Mouse (Mus musculus): ENCODE data around the gene Nop56. TPM values are rescaled to one million over a fixed set of nuclear protein-coding genes. Genes with fewer than 3 reads are reported as not detected.
A peak's percentile ranks its signal among the peaks of the same experiment; 100 is the strongest.

Gene Nop56
- total RNA-seq, 1 experiment = 1,148 TPM

GRCm38 (mm10) chr2:130280224-130280623, 6.0 kb downstream of the Nop56 start:
- Histone ChIP-seq H3K4me3 (ENCODE audit: insufficient read depth in 1 of 2, low read depth in 1 of 2, low read length in 2 of 2, poor library complexity in 1 of 2, severe bottlenecking in 1 of 2) (no peak overlapping the region), H3K4me1 (ENCODE audit: control insufficient read depth in 2 of 2, insufficient read depth in 2 of 2, low read length in 2 of 2, poor library complexity in 1 of 2) (0 out of 4 replicates have a peak, but pooled peaks cover 0 to 3% of the 10 kb centered on the region in 2 experiments), H3K9ac (ENCODE audit: insufficient read depth, low read depth, low read length, poor library complexity, severe bottlenecking) (no peak overlapping the region), H3K27ac (ENCODE audit: insufficient read depth, low read depth, low read length, poor library complexity, severe bottlenecking) (no peak overlapping the region; the same call in 1 of the 2 replicates), H3K36me3 (ENCODE audit: control insufficient read depth, insufficient read depth, low read length, poor library complexity, severe bottlenecking) (peaks cover 65% of the 10 kb centered on the region), H3K9me3 (ENCODE audit: control insufficient read depth, insufficient read depth, low read depth, low read length) (no peaks in the 10 kb centered on the region)
- in situ Hi-C loops (cut with MboI; ENCODE audit: low sequenced_read_pairs in 2 of 2, unreplicated experiment in 2 of 2) = no loop called here
- no peak for TF ChIP-seq ZC3H11A (IDR thresholded peaks at IDR 0.05; ENCODE audit: borderline replicate concordance, low read depth, low read length)
- TF ChIP-seq CHD2 (IDR thresholded peaks at IDR 0.05; ENCODE audit: low read depth, low read length) = no peak
- no peak for TF ChIP-seq MAFK (IDR thresholded peaks at IDR 0.05; ENCODE audit: insufficient read depth, low read depth, low read length)
- TF ChIP-seq HCFC1 (IDR thresholded peaks at IDR 0.05; ENCODE audit: borderline replicate concordance, insufficient read depth, low read length) = no peak
- TF ChIP-seq ZNF384 (IDR thresholded peaks at IDR 0.05; ENCODE audit: low read depth, low read length) = no peak
- DNase-seq (ENCODE audit: low read depth, low spot score) = no peak

DNA sequence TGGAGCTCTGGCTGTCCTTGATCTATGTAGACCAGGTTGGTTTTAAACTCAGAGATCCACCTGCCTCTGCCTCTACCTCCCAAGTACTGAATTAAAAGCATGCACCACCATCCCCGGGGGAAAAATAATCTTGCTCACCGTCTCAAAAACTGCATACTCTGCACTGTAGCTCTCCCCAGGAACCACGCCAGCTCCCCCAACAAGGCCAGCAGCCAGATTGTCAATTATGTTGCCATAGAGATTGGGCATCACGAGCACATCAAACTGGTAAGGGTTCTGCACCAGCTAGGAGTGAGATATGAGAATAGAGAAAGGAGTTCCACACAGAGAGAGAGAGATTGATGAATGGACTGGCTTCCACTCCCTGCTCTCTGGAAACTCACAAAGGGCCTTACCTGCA, 6.6 kb downstream of the Nop56 start:
- Histone ChIP-seq H3K4me1 (ENCODE audit: control insufficient read depth in 2 of 2, insufficient read depth in 2 of 2, low read length in 2 of 2, poor library complexity in 1 of 2) (0 out of 4 replicates have a peak, but pooled peaks cover 0 to 3% of the 10 kb centered on the region in 2 experiments), H3K9ac (ENCODE audit: insufficient read depth, low read depth, low read length, poor library complexity, severe bottlenecking) (no peak overlapping the region), H3K4me3 (ENCODE audit: insufficient read depth in 1 of 2, low read depth in 1 of 2, low read length in 2 of 2, poor library complexity in 1 of 2, severe bottlenecking in 1 of 2) (no peak overlapping the region), H3K9me3 (ENCODE audit: control insufficient read depth, insufficient read depth, low read depth, low read length) (no peaks in the 10 kb centered on the region), H3K27ac (ENCODE audit: insufficient read depth, low read depth, low read length, poor library complexity, severe bottlenecking) (no peak overlapping the region), H3K36me3 (ENCODE audit: control insufficient read depth, insufficient read depth, low read length, poor library complexity, severe bottlenecking) (peaks cover 59% of the 10 kb centered on the region)
- no peak for DNase-seq (ENCODE audit: low read depth, low spot score)
- in situ Hi-C loops (cut with MboI; ENCODE audit: low sequenced_read_pairs in 2 of 2, unreplicated experiment in 2 of 2) = no loop called here
- TF ChIP-seq CHD2 (IDR thresholded peaks at IDR 0.05; ENCODE audit: low read depth, low read length) = no peak
- TF ChIP-seq MAFK (IDR thresholded peaks at IDR 0.05; ENCODE audit: insufficient read depth, low read depth, low read length) = no peak
- TF ChIP-seq HCFC1 (IDR thresholded peaks at IDR 0.05; ENCODE audit: borderline replicate concordance, insufficient read depth, low read length) = no peak
- TF ChIP-seq ZC3H11A (IDR thresholded peaks at IDR 0.05; ENCODE audit: borderline replicate concordance, low read depth, low read length) = no peak
- no peak for TF ChIP-seq ZNF384 (IDR thresholded peaks at IDR 0.05; ENCODE audit: low read depth, low read length)

DNA sequence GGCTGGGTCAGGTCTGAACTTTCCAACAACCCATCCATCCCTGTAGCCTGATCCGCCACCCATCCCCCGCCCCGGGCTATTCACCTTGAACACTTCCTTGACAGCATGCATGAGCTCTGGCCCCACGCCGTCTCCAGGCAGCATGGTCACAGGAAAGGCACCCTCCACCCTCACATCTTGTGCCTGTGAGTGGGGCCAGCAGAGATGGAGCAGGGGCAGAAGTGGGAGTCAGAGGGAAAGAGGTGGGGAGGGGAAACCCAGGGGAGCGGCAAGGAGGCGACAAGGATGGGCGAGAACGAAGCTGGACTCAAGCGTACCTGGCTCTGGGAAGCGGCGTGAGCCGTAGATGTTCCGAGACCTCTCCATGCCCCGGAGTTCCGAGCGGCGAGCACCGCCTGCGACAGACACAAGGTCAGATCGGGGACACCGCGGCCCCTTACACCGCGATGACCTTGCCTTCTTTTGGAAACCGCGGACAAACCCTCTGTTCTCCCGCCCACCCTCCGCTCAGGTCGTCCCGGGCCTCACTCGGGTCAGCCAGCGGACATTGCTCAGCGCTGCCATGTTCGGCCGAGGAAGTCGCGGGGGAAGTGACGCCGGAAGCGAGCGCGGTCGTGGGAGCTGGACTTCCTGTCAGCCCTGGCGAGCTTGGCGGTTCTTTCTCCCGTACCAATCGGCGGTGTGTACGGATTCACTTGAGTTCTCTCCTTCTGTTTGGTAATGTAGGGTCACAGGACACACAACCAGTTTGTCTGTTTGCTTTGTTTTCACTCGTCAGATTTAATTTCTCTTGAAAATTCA, 9.8 kb downstream of the Nop56 start, which contains the start of gene Idh3b:
TSS of gene Idh3b (minus strand) at position 694 of the 801 bp plus-strand sequence.
- Histone ChIP-seq H3K27ac (ENCODE audit: insufficient read depth, low read depth, low read length, poor library complexity, severe bottlenecking) (peak within 1 kb of the TSS; percentile 61), H3K4me3 (ENCODE audit: insufficient read depth in 1 of 2, low read depth in 1 of 2, low read length in 2 of 2, poor library complexity in 1 of 2, severe bottlenecking in 1 of 2) (peak within 1 kb of the TSS; percentile 96 to 97), H3K36me3 (ENCODE audit: control insufficient read depth, insufficient read depth, low read length, poor library complexity, severe bottlenecking) (peaks cover 30% of the 10 kb centered on the region), H3K4me1 (ENCODE audit: control insufficient read depth in 2 of 2, insufficient read depth in 2 of 2, low read length in 2 of 2, poor library complexity in 1 of 2) (peaks cover 3% of the 10 kb centered on the region in 2 experiments; a peak in 1 of 4 replicates), H3K9ac (ENCODE audit: insufficient read depth, low read depth, low read length, poor library complexity, severe bottlenecking) (peak within 1 kb of the TSS; percentile 94), H3K9me3 (ENCODE audit: control insufficient read depth, insufficient read depth, low read depth, low read length) (no peaks in the 10 kb centered on the region)
- peak; percentile 69 for DNase-seq (ENCODE audit: low read depth, low spot score)
- TF ChIP-seq HCFC1 (IDR thresholded peaks at IDR 0.05; ENCODE audit: borderline replicate concordance, insufficient read depth, low read length) (peak; percentile 74), ZC3H11A (IDR thresholded peaks at IDR 0.05; ENCODE audit: borderline replicate concordance, low read depth, low read length) (no peak)
- in situ Hi-C loops (cut with MboI; ENCODE audit: low sequenced_read_pairs in 2 of 2, unreplicated experiment in 2 of 2) = no loop called here

DNA sequence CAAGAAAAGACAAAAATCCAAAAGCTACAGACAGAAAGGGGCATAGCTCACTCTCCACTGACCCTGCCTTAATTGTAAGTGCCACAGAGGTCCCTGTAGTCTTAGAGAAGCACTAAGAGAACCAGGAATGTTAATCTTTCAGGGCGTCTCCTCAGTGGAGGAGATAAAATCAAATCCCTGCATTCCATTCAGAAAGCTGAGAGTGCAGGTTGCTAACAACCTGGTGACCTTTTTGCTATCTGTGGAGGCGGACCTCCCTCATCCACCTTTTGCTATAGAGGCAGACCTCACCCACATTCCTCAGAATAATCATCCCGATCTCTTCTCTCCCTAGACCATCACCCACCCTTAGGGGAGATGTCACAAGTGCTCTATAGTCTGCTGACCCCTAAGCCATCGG, 14.9 kb downstream of the Nop56 start:
- TF ChIP-seq CHD2 (IDR thresholded peaks at IDR 0.05; ENCODE audit: low read depth, low read length) (no peak), HCFC1 (IDR thresholded peaks at IDR 0.05; ENCODE audit: borderline replicate concordance, insufficient read depth, low read length) (no peak), ZC3H11A (IDR thresholded peaks at IDR 0.05; ENCODE audit: borderline replicate concordance, low read depth, low read length) (no peak), MAFK (IDR thresholded peaks at IDR 0.05; ENCODE audit: insufficient read depth, low read depth, low read length) (no peak), ZNF384 (IDR thresholded peaks at IDR 0.05; ENCODE audit: low read depth, low read length) (no peak)
- in situ Hi-C loops (cut with MboI; ENCODE audit: low sequenced_read_pairs in 2 of 2, unreplicated experiment in 2 of 2) = no loop called here
- DNase-seq (ENCODE audit: low read depth, low spot score) = no peak
- Histone ChIP-seq H3K9ac (ENCODE audit: insufficient read depth, low read depth, low read length, poor library complexity, severe bottlenecking) (no peak overlapping the region), H3K4me1 (ENCODE audit: control insufficient read depth in 2 of 2, insufficient read depth in 2 of 2, low read length in 2 of 2, poor library complexity in 1 of 2) (peaks cover 4 to 6% of the 10 kb centered on the region in 2 experiments; a peak in 2 of 4 replicates), H3K9me3 (ENCODE audit: control insufficient read depth, insufficient read depth, low read depth, low read length) (no peaks in the 10 kb centered on the region), H3K36me3 (ENCODE audit: control insufficient read depth, insufficient read depth, low read length, poor library complexity, severe bottlenecking) (no peaks in the 10 kb centered on the region), H3K4me3 (ENCODE audit: insufficient read depth in 1 of 2, low read depth in 1 of 2, low read length in 2 of 2, poor library complexity in 1 of 2, severe bottlenecking in 1 of 2) (no peak overlapping the region), H3K27ac (ENCODE audit: insufficient read depth, low read depth, low read length, poor library complexity, severe bottlenecking) (no peak overlapping the region)
